Mouse (Mus musculus) midbrain, embryonic 15.5 days (tissue): ENCODE measurements around the gene Itga2. TPM values are rescaled to one million over a fixed set of nuclear protein-coding genes. Genes with fewer than 3 reads are reported as not detected.

Experiments
- ATAC-seq: fragments of 200-750 bp; cut with Nextera tagmentation; replicated peaks from 2 replicates; pipeline ENCODE4 v1.8.0; 2017; ENCODE audit warnings: moderate TSS enrichment
- H3K27ac ChIP-seq: fragments of 300-500 bp; sonication (generic); 2 replicates; pipeline ENCODE4 v1.5.1; 2015; ENCODE audit warnings: mild to moderate bottlenecking, inconsistent platforms
- H3K27me3 ChIP-seq: fragments of 300-500 bp; sonication (generic); replicated peaks from 2 replicates; pipeline ENCODE4 v1.6.1; 2015; ENCODE audit warnings: inconsistent platforms
- H3K36me3 ChIP-seq: fragments of 300-500 bp; sonication (generic); replicated peaks from 2 replicates; pipeline ENCODE4 v1.6.1; 2015; ENCODE audit warnings: inconsistent platforms
- H3K4me1 ChIP-seq: fragments of 300-500 bp; sonication (generic); 2 replicates; pipeline ENCODE4 v1.6.1; 2015; ENCODE audit warnings: inconsistent platforms
- H3K4me2 ChIP-seq: fragments of 300-500 bp; sonication (generic); 2 replicates; pipeline ENCODE4 v1.6.1; 2015; ENCODE audit warnings: inconsistent platforms, mild to moderate bottlenecking, moderate library complexity
- H3K4me3 ChIP-seq: fragments of 300-500 bp; sonication (generic); 2 replicates; pipeline ENCODE4 v1.5.1; 2015; ENCODE audit warnings: mild to moderate bottlenecking, inconsistent platforms
- H3K9ac ChIP-seq: fragments of 300-500 bp; sonication (generic); 2 replicates; pipeline ENCODE4 v1.6.1; 2015; ENCODE audit warnings: mild to moderate bottlenecking, inconsistent platforms
- H3K9me3 ChIP-seq: fragments of 300-500 bp; sonication (generic); 2 replicates; pipeline ENCODE4 v1.6.1; 2016; ENCODE audit warnings: inconsistent platforms
- WGBS: fragments of 180-500 bp; shearing (Covaris S2); methylation state at CpG from one replicate; pipeline ENCODE4 v1.1.7; 2015; ENCODE audit warnings: mixed read lengths; 5-methylcytosine and 5-hydroxymethylcytosine counted together
- polyA plus RNA-seq: library from polyadenylated mRNA; unstranded; fragments of >200 nt; fragmentation: Nextera tagmentation; extraction: Ambion mirVana; gene quantifications from 2 replicates; pipeline ENCODE4 v1.2.1, GENCODE M21; 2015

Gene Itga2
- polyA plus RNA-seq, 1 experiment from 2014 or later = 1.5 TPM

- no peaks in the 10 kb centered on the region for H3K9me3 ChIP-seq
- H3K4me1 ChIP-seq = no peaks in the 10 kb centered on the region
- no peak for ATAC-seq
- no peak overlapping the region for H3K4me2 ChIP-seq
- WGBS = 82% methylated on average over 3 of the region's 3 CpGs
- H3K27ac ChIP-seq = no peak overlapping the region
- H3K4me3 ChIP-seq = no peak overlapping the region
- no peak overlapping the region for H3K9ac ChIP-seq
- no peaks in the 10 kb centered on the region for H3K36me3 ChIP-seq
- no peaks in the 10 kb centered on the region for H3K27me3 ChIP-seq
Observed at GRCm38 (mm10) chr13:114801857-114802256, 130.0 kb downstream of the Itga2 start.

GRCm38 (mm10) chr13:114793250-114794030 lies 138.5 kb downstream of the Itga2 start:
- no peak overlapping the region for H3K4me3 ChIP-seq
- 46% methylated on average over 6 of the region's 6 CpGs for WGBS
- H3K36me3 ChIP-seq = no peaks in the 10 kb centered on the region
- 0 out of 2 replicates have a peak, but pooled peaks cover 2% of the 10 kb centered on the region for H3K27me3 ChIP-seq
- no peak overlapping the region for H3K27ac ChIP-seq
- H3K4me1 ChIP-seq = no peaks in the 10 kb centered on the region
- no peaks in the 10 kb centered on the region for H3K9me3 ChIP-seq
- no peak overlapping the region for H3K9ac ChIP-seq
- H3K4me2 ChIP-seq = no peak overlapping the region
- ATAC-seq = peak; percentile 71

- WGBS = 92% methylated on average over 1 of the region's 1 CpGs
- H3K36me3 ChIP-seq = no peaks in the 10 kb centered on the region
- H3K4me2 ChIP-seq = no peak overlapping the region
- H3K27ac ChIP-seq = no peak overlapping the region
- H3K4me3 ChIP-seq = no peak overlapping the region
- ATAC-seq = no peak
- no peaks in the 10 kb centered on the region for H3K4me1 ChIP-seq
- no peaks in the 10 kb centered on the region for H3K9me3 ChIP-seq
- no peak overlapping the region for H3K9ac ChIP-seq
- H3K27me3 ChIP-seq = 0 out of 2 replicates have a peak, but pooled peaks cover 2% of the 10 kb centered on the region
Observed at GRCm38 (mm10) chr13:114791511-114791910, 140.4 kb downstream of the Itga2 start.

Other genes with a start within 250 kb of the Itga2 start
- 108 and 117 TPM in 2 replicates for gene Mocs2, start 113.9 kb downstream of the Itga2 start, polyA plus RNA-seq
- 4.1 and 4.7 TPM in 2 replicates for gene Pelo, start 158.1 kb upstream of the Itga2 start, polyA plus RNA-seq
- 2.2 and 2.7 TPM in 2 replicates for gene Gm49395, start 169.8 kb upstream of the Itga2 start, polyA plus RNA-seq
- 7.2 and 7.6 TPM in 2 replicates for gene Itga1, start 169.9 kb upstream of the Itga2 start, polyA plus RNA-seq